Mouse (Mus musculus): ENCODE data around the gene Kcnh3. TPM values are rescaled to one million over a fixed set of nuclear protein-coding genes. Genes with fewer than 3 reads are reported as not detected.
A peak's percentile ranks its signal among the peaks of the same experiment; 100 is the strongest.
"Not testable (repeated sequence)": the region's sequence is repeated elsewhere in the genome, so short reads cannot be mapped to it uniquely, and the experiment has no call there.

Kcnh3 gene
- polyA plus RNA-seq, 1 experiment from 2014 or later: not detected

DNA sequence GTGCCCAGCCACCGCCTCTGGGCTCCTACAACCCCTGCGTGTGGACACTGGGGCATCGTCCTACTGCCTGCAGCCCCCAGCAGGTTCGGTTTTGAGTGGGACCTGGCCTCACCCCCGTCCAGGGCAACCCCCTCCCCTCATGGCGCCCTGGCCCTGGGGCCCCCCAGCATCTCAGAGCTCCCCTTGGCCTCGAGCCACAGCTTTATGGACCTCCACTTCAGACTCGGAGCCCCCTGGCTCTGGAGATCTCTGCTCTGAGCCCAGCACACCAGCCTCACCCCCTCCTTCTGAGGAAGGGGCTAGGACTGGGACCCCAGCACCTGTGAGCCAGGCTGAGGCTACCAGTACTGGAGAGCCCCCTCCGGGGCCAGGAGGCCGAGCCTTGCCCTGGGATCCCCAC, 17.4 kb downstream of the Kcnh3 start:
- Histone ChIP-seq H3K9ac (no peak overlapping the region), H3K9me3 (replicated peaks) (no peaks in the 10 kb centered on the region), H3K4me3 (no peak overlapping the region), H3K27me3 (replicated peaks) (no peaks in the 10 kb centered on the region; the same call in 1 of the 2 replicates), H3K4me2 (no peak overlapping the region), H3K27ac (no peak overlapping the region), H3K4me1 (no peaks in the 10 kb centered on the region), H3K36me3 (peaks cover 60% of the 10 kb centered on the region)
- no peak for ATAC-seq
- 80% methylated on average over 10 of the region's 10 CpGs for WGBS (ENCODE audit: insufficient replicate concordance)

DNA sequence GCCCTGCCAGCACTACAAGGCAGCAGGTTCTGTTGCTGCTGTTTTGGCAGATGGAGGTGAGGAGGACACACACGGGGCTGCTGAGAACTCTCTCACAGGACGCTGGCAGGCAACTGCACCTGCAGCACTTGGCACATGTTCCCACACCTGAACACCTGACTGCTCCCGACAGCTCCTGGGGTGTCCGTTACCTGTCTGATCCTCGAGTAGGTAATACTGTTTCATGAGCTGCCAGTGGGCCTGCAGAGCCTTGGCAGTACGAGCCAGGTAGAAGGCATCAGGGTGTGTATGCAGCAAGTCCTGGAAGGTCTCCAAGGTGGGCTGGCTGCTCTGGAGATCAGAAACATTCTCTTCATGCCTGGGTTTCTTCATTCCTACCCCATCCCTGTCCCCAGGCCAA, 22.1 kb downstream of the Kcnh3 start:
- WGBS (ENCODE audit: insufficient replicate concordance): 73% methylated on average over 6 of the region's 6 CpGs
- ATAC-seq: not testable (repeated sequence)

DNA sequence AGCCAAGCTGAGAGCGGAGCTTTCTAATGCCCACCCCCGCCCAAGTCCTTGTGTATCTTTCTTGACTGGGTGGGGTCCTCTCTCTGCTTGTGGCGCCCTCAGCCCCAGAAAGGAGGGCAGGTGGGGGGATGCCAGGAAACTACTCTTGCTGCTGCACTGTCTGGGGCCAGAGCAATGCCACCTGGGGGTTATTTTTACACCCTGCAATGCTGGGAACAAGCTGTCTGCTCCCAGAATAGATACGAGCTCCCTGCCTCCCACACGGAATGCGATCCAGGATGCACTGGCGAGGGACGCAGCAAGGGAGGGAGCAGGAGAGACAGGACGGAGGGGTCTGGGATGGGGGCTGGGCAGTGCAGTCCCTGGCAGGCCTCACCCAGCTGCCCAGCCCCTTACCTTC, 24.3 kb downstream of the Kcnh3 start:
- 81% methylated on average over 9 of the region's 9 CpGs for WGBS (ENCODE audit: insufficient replicate concordance)
- no peaks in the 10 kb centered on the region for H3K27me3 ChIP-seq (replicated peaks)
- H3K4me1 ChIP-seq: peaks cover 34% of the 10 kb centered on the region
- H3K4me2 ChIP-seq: no peak overlapping the region
- no peak overlapping the region for H3K4me3 ChIP-seq
- H3K36me3 ChIP-seq: peaks cover 62% of the 10 kb centered on the region
- H3K9me3 ChIP-seq (replicated peaks): no peaks in the 10 kb centered on the region
- no peak overlapping the region for H3K27ac ChIP-seq
- ATAC-seq: no peak
- H3K9ac ChIP-seq: no peak overlapping the region

More for the DNA sequence above, 22.1 kb downstream of the Kcnh3 start:
- H3K4me2 ChIP-seq; H3K9ac ChIP-seq; H3K9me3 ChIP-seq (replicated peaks); H3K27ac ChIP-seq; H3K4me3 ChIP-seq; H3K27me3 ChIP-seq (replicated peaks): not testable (repeated sequence)
- peaks cover 19% of the 10 kb centered on the region for H3K4me1 ChIP-seq
- peaks cover 84% of the 10 kb centered on the region for H3K36me3 ChIP-seq

DNA sequence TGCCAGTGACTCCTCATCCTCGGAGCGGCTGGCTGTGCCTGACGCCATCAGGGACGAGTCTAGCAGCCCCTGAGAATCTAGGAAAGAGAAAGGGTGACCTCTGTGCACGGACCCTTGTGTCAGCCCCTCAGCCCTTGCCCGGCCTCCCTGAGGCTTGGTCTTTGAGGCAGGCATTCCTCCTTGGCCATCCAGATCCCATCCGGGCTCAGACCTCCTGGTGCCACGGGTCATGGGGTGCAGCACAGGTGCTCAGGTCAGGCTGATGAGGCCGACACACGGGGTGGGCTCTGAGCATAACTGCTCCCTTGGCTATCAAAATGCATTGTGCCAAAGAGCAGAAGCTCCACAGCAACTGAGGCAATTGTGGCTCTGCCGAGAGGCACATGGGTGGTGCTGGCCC, 25.3 kb downstream of the Kcnh3 start:
- H3K27ac ChIP-seq: no peak overlapping the region
- ATAC-seq: no peak
- no peaks in the 10 kb centered on the region for H3K27me3 ChIP-seq (replicated peaks)
- H3K4me2 ChIP-seq: no peak overlapping the region
- H3K4me1 ChIP-seq: peaks cover 42% of the 10 kb centered on the region
- H3K4me3 ChIP-seq: no peak overlapping the region
- peaks cover 52% of the 10 kb centered on the region for H3K36me3 ChIP-seq
- 86% methylated on average over 11 of the region's 11 CpGs for WGBS (ENCODE audit: insufficient replicate concordance)
- H3K9ac ChIP-seq: peak overlapping the region; percentile 37; the same call in 1 of the 2 replicates
- H3K9me3 ChIP-seq (replicated peaks): no peaks in the 10 kb centered on the region

DNA sequence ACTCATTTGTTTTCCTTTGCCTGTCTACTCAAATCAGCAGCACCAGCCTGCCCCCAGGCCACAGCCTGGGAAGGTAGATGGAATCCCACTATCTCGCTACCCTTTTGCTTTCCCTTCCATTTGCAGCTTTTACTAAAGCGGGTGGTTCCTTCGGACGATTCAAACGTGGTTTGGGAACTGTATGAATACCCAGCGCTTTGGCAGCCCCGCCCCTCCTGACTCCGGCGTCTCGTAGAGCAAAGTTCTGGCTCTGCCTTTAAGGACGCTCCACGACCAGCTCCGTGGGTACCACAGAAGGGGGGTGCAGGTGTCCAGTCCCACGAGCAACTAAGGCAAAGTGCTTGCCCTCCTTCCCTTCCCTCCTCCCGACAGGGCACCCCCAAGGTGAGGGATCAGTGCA, 26.4 kb downstream of the Kcnh3 start:
- not testable (repeated sequence) for H3K27me3 ChIP-seq (replicated peaks); H3K9me3 ChIP-seq (replicated peaks)
- Histone ChIP-seq H3K4me2 (peak overlapping the region; percentile 87), H3K27ac (0 out of 2 replicates have a peak overlapping the region, but pooled peaks have one; percentile 43), H3K4me1 (peaks cover 42% of the 10 kb centered on the region), H3K36me3 (peaks cover 41% of the 10 kb centered on the region), H3K4me3 (peak overlapping the region; percentile 68), H3K9ac (peak overlapping the region; percentile 67)
- peak; percentile 22 for ATAC-seq
- under 1% methylated on average over 14 of the region's 15 CpGs for WGBS (ENCODE audit: insufficient replicate concordance)

DNA sequence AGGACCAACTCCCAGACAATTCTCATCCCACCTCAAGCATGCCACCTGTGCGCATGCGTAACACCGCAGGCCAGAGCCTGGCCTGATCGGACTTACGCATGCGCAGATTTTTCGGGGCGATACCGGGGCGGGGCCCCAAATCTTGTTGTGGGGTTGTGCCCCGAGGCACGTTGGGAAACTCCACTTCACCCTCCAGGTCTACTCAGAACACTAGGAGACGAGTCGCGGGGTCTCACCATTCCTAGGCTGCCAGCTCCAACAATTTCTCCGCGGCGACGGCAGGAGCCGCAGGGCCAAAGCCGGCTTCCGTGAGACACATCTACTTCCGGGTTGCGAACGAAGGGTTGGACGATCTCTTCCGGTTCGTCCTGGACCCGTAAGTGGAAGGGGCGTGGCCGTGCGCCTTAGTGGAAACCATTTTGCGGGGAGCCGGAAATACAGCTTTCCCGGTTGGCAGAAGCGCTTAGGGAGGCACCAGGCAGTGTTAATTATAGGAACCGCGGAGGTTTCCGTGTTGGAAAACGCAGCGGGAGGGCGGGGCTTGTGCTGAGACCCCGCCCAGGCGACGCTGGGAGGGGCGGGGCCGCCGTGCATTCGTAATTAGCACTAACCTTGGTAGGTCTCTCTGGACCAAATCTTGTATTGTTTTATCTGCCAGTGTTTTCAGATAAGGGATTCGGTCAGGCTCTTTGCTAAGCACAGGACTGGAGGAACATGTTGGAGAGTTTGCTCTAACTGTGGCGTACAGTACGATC, 27.1 kb downstream of the Kcnh3 start, which contains the start of gene Mcrs1:
Mcrs1 (minus strand) TSS at position 336 of the 755 bp plus-strand sequence.
- Histone ChIP-seq H3K4me3 (peak within 1 kb of the TSS; percentile 68), H3K4me1 (peaks cover 42% of the 10 kb centered on the region), H3K27ac (peak within 1 kb of the TSS; percentile 98), H3K9me3 (replicated peaks) (no peaks in the 10 kb centered on the region), H3K4me2 (peak within 1 kb of the TSS; percentile 87), H3K36me3 (peaks cover 34% of the 10 kb centered on the region), H3K27me3 (replicated peaks) (0 out of 2 replicates have a peak, but pooled peaks cover 3% of the 10 kb centered on the region), H3K9ac (peak within 1 kb of the TSS; percentile 76)
- WGBS (ENCODE audit: insufficient replicate concordance): under 1% methylated on average over 52 of the region's 52 CpGs
- ATAC-seq: peak; percentile 88

DNA sequence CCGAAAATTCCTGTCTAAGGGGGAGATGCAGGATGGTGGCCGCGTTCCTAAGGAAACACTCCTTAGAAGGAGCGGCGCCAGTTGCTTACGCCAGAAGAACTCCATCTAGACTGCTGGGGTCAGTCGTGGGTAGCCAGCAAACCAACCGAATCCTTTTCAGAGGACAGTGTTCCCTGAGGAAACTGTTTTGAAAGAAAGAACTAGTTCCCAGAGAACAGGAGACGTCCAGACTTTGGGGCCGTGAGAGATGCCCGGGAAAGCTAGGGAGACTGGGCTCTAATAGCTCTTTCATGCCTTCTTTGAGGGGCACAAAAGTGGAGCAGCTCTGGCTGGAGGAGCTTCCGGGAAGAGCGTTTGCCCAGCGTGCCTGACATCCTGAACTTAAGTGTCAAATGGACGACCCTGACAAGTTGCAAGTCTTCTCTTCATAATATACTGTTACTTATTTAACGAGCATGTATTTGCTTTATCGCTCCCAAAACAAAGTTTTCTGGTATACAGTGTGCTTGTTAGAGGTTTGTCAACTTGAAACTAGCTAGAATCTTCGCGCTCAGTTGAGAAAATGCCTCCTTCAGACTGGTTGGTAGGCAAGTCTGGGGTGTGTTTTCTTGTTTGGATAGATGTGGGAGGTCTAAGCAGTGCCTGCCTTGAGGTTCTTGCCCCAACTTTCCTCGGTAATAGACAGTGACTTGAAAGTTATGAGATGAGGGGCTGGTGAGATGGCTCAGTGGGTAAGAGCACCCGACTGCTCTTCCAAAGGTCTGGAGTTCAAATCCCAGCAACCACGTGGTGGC, 27.9 kb downstream of the Kcnh3 start:
- peak overlapping the region; percentile 68 for H3K4me3 ChIP-seq
- peak; percentile 17; the same call in 1 of the 2 replicates for ATAC-seq
- 0 out of 2 replicates have a peak, but pooled peaks cover 3% of the 10 kb centered on the region for H3K27me3 ChIP-seq (replicated peaks)
- H3K36me3 ChIP-seq: peaks cover 27% of the 10 kb centered on the region
- H3K9me3 ChIP-seq (replicated peaks): no peaks in the 10 kb centered on the region
- WGBS (ENCODE audit: insufficient replicate concordance): 3% methylated on average over 22 of the region's 22 CpGs
- peak overlapping the region; percentile 98 for H3K27ac ChIP-seq
- peak overlapping the region; percentile 87 for H3K4me2 ChIP-seq
- H3K4me1 ChIP-seq: peaks cover 42% of the 10 kb centered on the region
- H3K9ac ChIP-seq: peak overlapping the region; percentile 76

DNA sequence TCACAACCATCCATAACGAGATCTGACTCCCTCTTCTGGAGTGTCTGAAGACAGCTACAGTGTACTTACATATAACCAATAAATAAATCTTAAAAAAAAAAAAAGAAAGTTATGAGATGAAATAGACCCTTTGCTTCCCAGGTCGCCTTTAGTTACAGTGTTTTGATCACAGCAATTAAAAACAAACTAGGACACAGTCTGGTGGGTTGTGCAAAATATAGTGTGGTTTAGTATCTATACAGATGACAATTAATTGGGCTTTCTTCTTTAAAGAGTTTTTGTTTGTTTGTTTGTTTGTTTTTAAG, 28.5 kb downstream of the Kcnh3 start:
- H3K9me3 ChIP-seq (replicated peaks); H3K27ac ChIP-seq; H3K9ac ChIP-seq; H3K27me3 ChIP-seq (replicated peaks); H3K4me3 ChIP-seq; ATAC-seq: not testable (repeated sequence)
- WGBS (ENCODE audit: insufficient replicate concordance): 36% methylated on average over 2 of the region's 2 CpGs
- H3K4me1 ChIP-seq: peaks cover 42% of the 10 kb centered on the region
- H3K36me3 ChIP-seq: peaks cover 21% of the 10 kb centered on the region
- peak overlapping the region; percentile 87 for H3K4me2 ChIP-seq

DNA sequence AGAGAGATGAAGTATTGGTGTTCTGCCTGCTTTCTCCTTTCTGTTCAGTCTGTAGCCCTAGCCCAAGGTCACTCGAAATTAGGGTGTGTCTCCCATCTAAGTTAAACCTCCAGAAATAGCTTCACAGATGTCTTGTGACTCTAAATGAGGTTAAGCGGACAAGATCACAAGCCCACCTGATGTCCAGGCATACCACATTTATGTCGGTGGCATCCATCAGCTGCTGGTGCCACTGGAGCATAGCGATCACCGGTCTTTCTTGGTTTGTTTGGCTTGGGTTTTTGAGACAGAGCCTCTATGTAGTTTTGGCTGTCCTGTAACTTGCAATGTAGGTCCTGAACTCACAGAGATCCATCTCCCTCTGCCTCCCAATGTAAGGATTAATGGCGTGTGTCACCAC, 29.1 kb downstream of the Kcnh3 start:
- no peak for ATAC-seq
- Histone ChIP-seq H3K4me1 (peaks cover 42% of the 10 kb centered on the region), H3K9me3 (replicated peaks) (no peaks in the 10 kb centered on the region), H3K9ac (no peak overlapping the region), H3K4me3 (no peak overlapping the region), H3K27me3 (replicated peaks) (0 out of 2 replicates have a peak, but pooled peaks cover 3% of the 10 kb centered on the region), H3K36me3 (peaks cover 15% of the 10 kb centered on the region), H3K27ac (no peak overlapping the region), H3K4me2 (no peak overlapping the region)
- WGBS (ENCODE audit: insufficient replicate concordance): 81% methylated on average over 6 of the region's 6 CpGs

DNA sequence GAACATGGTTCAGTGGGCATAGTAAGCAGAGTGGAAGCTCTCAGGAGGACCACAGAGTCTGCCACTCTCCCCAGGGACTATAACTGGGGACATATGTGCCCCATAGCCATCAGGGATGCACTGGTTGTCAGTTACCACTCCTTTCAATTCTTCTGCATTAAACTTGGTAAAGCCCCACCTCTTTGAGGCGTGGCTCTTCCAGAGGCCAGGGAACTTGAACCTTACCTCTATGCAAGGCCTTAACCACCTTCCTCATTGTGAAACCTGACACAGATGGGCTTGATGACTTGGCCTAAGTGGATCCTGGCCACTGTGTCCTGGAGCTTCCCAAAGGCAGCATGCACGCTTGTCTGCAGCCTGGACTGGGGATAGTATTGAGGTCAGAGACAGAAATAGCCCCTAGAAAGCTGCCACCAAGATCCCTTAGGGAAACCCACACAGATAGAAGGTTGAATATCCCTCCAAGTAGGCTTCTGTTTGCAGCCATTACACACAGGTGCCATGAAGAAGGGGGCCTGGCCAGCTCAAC, 29.9 kb downstream of the Kcnh3 start:
- WGBS (ENCODE audit: insufficient replicate concordance): 72% methylated on average over 2 of the region's 2 CpGs

DNA sequence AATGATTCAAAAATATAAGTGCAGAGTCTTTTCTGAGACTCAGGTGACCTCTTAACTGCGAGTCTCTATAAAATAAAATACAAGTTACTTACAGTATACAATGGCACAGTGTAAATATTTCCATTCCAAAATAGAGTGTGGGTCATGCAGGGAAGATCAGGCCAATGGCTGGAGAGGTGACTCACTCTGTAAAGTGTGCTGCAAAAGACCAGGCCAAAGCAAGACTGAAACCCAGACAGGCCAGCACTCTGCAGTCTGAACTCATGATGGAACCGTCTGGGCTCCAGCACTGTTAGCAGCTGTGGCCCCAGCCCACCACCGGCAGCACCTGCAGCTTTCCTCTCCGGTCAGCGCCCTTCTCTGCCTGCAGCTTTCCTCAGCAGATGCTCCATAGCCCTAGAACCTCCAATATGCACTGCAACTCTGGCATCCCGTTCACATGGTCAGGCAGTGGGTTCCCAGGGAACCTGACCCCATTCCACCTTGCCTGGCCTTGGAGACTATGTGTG, 30.6 kb downstream of the Kcnh3 start:
- H3K27me3 ChIP-seq (replicated peaks): 0 out of 2 replicates have a peak, but pooled peaks cover 3% of the 10 kb centered on the region
- WGBS (ENCODE audit: insufficient replicate concordance): 75% methylated on average over 6 of the region's 6 CpGs
- no peaks in the 10 kb centered on the region for H3K36me3 ChIP-seq
- no peak overlapping the region for H3K27ac ChIP-seq
- H3K9ac ChIP-seq: no peak overlapping the region
- no peak overlapping the region for H3K4me2 ChIP-seq
- H3K4me1 ChIP-seq: peaks cover 42% of the 10 kb centered on the region
- H3K4me3 ChIP-seq: no peak overlapping the region
- ATAC-seq: no peak
- no peaks in the 10 kb centered on the region for H3K9me3 ChIP-seq (replicated peaks)

More for the DNA sequence above, 29.9 kb downstream of the Kcnh3 start:
- Histone ChIP-seq H3K4me1 (peaks cover 41% of the 10 kb centered on the region), H3K27me3 (replicated peaks) (0 out of 2 replicates have a peak, but pooled peaks cover 3% of the 10 kb centered on the region), H3K4me2 (no peak overlapping the region), H3K27ac (no peak overlapping the region), H3K9me3 (replicated peaks) (no peaks in the 10 kb centered on the region), H3K4me3 (no peak overlapping the region), H3K36me3 (peaks cover 7% of the 10 kb centered on the region), H3K9ac (no peak overlapping the region)
- no peak for ATAC-seq

All from liver, embryonic 12.5 days (tissue).